Mouse (Mus musculus) v-Abl transformed pro-B cells (cell line): Measurements from ENCODE around the gene Cfi.

ENCODE experiments used
- in situ Hi-C, 2 experiments: fragments of 400-800 bp; cut with MboI; formaldehyde crosslinking; loops; one replicate each; pipeline ENCODE4 v1.15.1; 2025; ENCODE audit not compliant: unreplicated experiment in 2 of 2

Cfi gene

GRCm38 (mm10) chr3:129912025-129912424 lies 76.3 kb downstream of the Cfi start:
- in situ Hi-C loops, result loop anchor here in 1 of 2 experiments (25.0 kb wide), 1 partner anchor 775 kb away; no protein-coding TSS in a partner anchor

DNA sequence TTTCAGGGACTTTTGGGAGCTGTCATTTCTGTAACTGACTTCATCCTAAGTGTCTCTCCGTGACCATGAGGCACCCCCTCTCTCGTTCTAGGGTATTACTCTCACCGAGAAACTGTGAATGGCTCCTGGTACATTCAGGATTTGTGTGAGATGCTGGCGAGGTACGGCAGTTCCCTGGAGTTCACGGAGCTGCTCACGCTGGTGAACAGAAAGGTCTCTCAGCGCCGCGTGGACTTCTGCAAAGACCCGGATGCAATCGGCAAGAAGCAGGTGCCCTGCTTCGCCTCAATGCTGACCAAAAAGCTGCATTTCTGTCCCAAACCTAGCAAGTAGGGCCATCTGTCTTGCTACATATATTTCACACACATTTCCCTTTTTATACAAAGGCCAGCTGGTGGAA lies 77.6 kb downstream of the Cfi start:
- in situ Hi-C loops, result loop anchor here in 1 of 2 experiments (25.0 kb wide), 1 partner anchor 774 kb away; no protein-coding TSS in a partner anchor

- in situ Hi-C loops, result loop anchor here (5.0 to 25.0 kb wide), 2 partner anchors 160 to 770 kb away; no protein-coding TSS in a partner anchor
Observed at GRCm38 (mm10) chr3:129917424-129917823, 81.7 kb downstream of the Cfi start.

- in situ Hi-C loops, result loop anchor here (5.0 to 25.0 kb wide), 2 partner anchors 159 to 769 kb away; no protein-coding TSS in a partner anchor
Observed at GRCm38 (mm10) chr3:129918434-129918833, 82.8 kb downstream of the Cfi start.

DNA sequence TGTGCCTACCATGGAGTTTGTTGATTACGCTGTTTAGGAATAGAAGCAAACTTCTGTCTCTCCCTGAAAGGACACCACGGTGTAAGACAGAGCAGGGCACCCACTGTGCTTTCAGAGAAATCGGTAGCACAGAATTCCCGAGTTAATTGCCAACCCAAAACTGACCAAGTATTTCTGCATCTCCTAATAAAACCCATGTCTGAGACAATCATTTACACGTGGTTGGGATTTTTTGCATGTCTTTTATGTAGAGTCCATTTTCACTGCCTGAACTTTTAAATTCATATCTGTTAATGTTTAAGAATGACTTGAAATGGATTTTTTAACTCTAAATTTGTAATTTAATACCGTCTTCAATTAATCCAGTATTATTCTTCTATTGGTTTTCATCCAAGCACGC lies 87.9 kb downstream of the Cfi start:
- in situ Hi-C loops, result loop anchor here in 1 of 2 experiments (25.0 kb wide), 1 partner anchor 764 kb away; no protein-coding TSS in a partner anchor
